Mouse (Mus musculus) regulatory T cell (primary cell): ENCODE data around the gene Acer2.
"Not testable (repeated sequence)": the region's sequence is repeated elsewhere in the genome, so short reads cannot be mapped to it uniquely, and the experiment has no call there.

Source experiments
- in situ Hi-C: fragments of 300-600 bp; cut with MboI, MseI; formaldehyde crosslinking; loops from one replicate; pipeline ENCODE4 v1.15.1; 2025; ENCODE audit warnings: high pct_unique_total_duplicates

Gene Acer2

GRCm38 (mm10) chr4:86874146-86874847, at the start of gene Acer2:
Gene Acer2, plus strand, starts transcription at chr4:86874396.
- in situ Hi-C loops: no loop called here

DNA sequence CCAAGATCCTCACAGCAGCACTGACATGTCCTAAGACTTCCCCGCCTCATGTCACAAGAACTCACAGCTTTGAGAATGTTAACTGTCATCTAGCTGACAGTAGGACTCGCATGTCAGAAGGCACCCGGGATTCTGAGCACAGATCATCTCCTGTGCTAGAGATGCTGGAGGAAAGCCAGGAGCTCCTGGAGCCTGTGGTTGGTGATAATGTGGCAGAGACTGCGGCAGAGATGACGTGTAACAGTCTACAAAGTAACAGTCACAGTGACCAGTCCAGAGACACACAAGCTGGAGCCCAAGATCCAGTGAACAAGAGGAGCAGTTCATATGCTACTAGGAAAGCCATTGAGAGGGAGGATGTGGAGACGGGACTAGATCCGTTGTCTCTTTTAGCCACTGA, 49.1 kb upstream of the Acer2 start:
- in situ Hi-C loops: no loop called here

- in situ Hi-C loops: no loop called here
Observed at GRCm38 (mm10) chr4:86831896-86832295, 42.3 kb upstream of the Acer2 start.

DNA sequence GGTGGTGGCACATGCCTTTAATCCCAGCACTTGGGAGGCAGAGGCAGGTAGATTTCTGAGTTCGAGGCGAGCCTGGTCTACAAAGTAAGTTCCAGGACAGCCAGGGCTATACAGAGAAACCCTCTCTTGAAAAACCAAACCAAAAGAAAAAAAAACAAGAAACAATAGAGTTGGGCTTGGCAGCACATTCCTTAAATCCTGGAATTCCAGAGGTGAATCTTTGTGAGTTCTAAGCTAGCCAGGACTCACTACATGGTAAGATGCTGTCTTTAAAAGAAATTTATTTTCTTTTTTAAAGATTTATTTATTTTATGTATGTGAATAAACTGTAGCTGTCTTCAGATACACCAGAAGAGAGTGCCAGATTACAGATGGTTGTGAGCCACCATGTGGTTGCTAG, 33.1 kb upstream of the Acer2 start:
- in situ Hi-C loops: not testable (repeated sequence)

DNA sequence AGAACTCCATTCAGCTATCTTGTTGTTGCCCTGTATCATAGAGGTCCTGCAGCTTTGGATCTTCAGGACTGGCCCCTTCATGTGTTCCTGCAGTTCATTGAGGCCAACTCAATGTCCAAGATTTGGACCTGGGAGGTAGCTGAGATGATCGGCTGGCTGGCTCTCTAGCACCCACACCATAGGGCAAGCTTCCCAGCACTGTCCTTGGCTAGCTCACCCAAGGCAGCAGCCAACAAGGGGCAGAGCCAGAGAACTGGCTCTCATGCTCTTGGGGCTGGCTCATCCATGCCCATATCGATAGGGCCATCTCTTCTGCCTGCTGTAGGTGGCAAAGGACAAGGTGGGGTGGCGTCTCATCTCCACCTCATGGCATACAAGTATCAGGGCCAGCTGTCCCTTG, 28.8 kb upstream of the Acer2 start:
- in situ Hi-C loops: no loop called here

DNA sequence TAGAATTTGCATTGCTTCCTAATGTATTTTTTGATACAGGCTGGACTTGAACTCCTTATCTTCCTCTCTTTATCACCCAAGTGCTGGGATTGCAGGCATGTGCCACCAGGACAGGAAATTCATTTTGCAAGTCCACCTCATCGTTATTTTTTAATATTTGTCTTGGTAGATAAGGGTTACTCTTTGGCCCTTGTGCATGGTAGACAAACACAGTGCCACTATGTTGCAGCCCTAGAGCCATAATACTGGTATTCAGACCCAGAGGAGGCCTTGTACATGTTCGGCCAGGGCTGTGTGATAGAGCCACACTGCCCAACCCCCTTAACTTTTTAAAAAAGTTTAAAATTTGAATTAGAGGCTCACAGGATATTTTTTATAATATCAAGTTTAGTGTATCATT, 26.9 kb upstream of the Acer2 start:
- in situ Hi-C loops: no loop called here

- in situ Hi-C loops: loop anchor here (10.0 kb wide), 1 partner anchor 277 kb away; the partner anchor contains the start of gene Rraga
Observed at GRCm38 (mm10) chr4:86851331-86851730, 22.9 kb upstream of the Acer2 start.

- in situ Hi-C loops: loop anchor here (10.0 kb wide), 1 partner anchor 277 kb away; the partner anchor contains the start of gene Rraga
Observed at GRCm38 (mm10) chr4:86852018-86852417, 22.2 kb upstream of the Acer2 start.

GRCm38 (mm10) chr4:86852813-86853590, 21.2 kb upstream of the Acer2 start:
- in situ Hi-C loops: loop anchor here (10.0 kb wide), 1 partner anchor 278 kb away; the partner anchor contains the start of gene Rraga

DNA sequence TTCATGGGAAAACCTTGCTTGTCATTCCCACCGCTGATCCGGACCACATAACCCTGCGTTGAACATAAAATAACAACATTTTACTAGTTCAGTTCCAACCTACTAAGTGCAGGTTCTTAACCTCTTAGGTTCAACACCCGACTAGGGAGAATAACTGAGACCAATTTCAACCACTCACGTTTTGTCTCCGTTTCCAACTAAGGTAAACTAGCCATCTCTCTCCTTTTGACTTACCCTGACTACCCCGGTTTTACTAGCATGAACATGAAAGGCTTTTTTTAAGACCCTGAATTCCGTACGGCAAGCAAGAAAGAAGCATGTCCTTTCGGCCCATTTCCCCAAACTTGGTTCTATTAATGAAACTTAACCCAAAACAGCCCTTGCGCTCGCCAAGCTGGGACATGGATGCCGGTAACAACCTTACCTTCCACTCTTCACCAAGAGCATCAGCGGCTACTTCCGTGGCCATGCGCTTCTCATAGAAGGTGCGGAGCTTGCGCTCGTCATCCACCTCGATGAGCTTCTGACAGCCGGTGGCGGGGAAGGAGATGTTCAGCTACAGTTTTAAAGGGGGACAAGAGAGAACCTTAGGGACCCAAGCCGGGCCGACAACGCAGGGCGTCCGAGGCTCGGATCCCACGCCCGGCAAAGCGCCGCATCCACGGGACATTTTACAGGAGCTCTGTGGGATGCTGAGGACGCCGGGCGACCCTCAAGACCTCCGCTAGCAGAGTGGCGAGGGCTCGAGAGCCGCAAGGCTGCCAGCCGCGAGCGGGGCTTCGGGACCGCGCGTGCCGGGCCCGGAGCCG, 17.7 kb upstream of the Acer2 start:
- in situ Hi-C loops: loop anchor here (10.0 kb wide), 1 partner anchor 282 kb away; the partner anchor contains the start of gene Rraga

DNA sequence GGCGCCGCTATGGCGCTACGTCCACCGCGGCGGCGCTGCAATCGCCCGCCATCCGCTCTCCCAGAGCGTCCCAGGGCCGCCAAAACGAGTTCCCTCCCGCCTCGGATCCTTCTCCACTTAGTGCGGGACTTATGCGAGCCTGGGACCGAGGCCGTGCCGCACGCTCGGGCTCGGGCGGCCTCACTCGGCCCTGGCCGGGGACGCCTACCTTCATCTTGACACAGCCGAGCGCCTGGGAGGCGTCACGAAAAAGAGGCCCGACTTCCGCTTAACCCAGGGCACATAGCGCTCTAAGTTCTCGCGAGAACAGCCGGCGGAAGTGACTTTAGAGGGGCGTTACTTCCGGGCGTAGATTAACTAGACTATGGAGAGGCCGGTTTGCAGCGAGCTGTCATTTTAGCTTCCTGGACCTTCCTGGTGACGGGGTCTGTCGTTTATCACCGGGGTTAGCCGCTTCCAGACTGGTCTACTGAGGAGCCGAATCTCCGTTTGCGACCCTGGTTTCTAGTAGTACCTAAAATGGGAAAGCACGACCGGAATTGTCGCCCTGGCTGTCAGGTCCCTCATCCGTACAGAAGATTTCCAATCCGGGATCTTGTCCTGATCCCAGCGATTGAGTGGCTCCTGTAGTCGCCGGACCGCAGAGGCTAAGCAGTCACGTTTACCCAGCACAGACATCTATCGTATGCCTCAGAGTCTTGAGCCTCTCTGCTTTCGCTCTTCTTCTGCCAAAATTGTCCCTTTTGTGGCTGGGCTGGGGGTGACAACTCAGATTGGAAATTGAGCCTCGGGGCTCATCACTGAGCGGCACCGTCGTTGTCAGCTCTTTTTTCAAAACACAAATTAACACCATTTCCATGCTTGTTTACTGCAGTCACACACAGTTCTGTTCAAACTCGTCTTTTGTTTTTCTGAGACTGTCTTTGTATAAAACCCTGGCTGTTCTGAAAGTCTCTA, 16.8 kb upstream of the Acer2 start, which contains the start of gene Rps6:
TSS of gene Rps6 (minus strand) at position 300 of the 957 bp plus-strand sequence.
- in situ Hi-C loops: loop anchor here (10.0 kb wide), 1 partner anchor 283 kb away; the partner anchor contains the start of gene Rraga

DNA sequence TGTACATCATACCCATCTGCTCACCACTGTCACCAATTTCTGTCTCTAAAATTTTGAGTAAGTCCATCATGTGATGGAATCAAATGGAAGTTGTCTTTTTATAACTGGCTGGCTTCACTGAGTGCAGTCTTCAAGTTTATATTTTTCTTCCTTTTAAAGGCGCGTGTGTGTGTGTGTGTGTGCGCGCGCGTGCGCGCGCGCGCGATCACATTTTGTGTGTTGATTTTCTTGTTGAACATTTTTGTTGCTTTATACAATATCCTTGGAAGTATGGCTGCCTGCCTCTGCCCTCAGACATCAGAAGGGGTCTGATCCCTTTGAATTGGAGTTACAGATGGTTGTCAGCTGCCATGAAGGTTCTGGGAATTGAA, 16.1 kb upstream of the Acer2 start:
- in situ Hi-C loops: loop anchor here (10.0 kb wide), 1 partner anchor 283 kb away; the partner anchor contains the start of gene Rraga

DNA sequence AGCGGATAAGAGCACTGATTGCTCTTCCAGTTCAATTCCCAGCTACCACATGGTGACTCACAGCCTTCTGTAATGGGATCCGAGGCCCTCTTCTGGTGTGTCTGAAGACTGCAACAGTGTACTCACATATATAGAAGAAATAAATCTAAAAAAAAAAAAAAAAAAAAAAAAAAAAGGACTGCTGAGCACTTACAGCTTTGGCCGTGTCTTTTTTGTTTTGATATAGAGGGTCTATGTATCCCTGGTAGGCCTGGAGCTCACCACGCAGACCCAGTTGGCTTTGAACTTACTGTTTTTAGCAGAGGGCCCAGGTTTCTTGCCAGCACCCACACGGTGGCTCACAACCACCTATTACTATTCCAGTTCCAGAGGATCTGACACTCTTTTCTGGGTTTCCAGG, 10.1 kb upstream of the Acer2 start:
- in situ Hi-C loops: no loop called here

DNA sequence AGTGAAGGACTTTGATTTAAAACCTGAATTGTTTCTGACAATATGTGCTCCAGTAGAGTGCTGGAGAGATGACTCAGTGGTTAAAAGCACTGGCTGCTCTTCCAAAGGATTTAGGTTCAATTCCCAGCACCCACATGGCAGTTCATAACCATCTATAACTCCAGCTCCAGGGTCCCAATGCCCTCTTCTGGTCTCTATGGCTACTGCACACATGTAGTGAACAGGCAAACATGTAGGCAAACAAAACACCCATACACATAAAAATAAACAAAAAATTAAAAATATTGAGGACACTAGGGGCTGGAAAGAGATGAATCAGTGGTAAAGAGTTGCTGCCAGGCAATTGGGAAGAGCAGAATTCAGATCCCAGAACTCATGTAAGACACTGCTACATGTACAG, 2.2 kb upstream of the Acer2 start:
- in situ Hi-C loops: no loop called here

DNA sequence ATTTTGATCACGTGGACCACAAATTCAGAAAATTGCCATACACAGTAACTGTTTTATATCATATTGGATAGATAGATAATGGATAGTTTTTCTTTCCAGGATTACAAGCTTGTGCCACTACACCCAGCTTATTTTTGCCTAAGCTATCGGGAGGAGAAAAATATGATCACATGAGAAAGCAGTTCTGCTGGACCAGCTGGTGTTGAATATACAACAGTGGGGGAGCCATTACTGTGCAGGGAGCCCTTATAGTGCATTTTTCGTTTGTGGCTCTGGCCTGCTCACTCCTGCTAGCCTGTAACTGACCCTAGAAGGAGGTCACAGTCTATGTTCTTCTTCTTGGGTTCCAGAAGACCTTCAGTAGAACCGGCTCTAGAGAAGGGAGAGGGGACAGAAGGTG, 1.1 kb upstream of the Acer2 start:
- in situ Hi-C loops: no loop called here

DNA sequence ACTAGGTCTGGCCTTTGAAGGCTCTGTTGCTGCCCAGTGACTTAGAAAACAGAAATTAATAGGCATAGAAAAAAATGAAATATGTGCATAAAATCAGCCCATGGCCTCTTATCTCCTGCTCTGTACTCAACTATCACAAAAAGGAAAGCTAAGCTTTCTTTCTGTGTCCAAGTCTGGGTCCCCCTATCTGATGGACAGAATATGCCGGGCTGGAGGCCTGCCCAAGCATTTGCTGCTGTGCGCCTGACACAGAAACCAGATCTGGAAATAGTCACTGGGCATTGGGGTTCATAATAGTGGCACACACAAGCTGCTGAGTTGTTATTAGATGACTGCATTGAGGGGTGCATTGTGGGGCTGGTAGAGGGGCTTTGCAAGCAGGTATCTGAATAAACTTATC, 5.3 kb downstream of the Acer2 start:
- in situ Hi-C loops: no loop called here

- in situ Hi-C loops: no loop called here
Observed at GRCm38 (mm10) chr4:86881178-86881577, 7.0 kb downstream of the Acer2 start.

DNA sequence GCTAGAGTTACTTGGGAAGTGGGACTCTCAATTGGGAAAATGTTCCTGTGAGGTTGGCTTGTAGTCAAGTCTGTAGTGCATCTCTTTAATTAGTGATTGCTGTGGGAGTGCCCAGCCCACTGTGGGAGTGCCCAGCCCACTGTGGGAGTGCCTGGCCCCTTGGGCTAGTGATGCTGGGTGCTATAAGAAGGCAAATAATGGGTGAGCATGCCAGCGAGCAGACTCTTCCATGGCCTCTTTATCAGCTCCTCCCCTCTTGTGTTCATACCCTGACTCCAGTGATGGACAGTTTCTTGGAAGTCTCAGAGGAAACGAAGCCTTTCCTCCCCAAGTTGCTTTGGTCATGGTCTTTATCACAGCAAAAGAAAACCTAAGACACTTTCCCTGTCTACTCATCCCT, 8.2 kb downstream of the Acer2 start:
- in situ Hi-C loops: no loop called here

- in situ Hi-C loops: no loop called here
Observed at GRCm38 (mm10) chr4:86884945-86885344, 10.7 kb downstream of the Acer2 start.

DNA sequence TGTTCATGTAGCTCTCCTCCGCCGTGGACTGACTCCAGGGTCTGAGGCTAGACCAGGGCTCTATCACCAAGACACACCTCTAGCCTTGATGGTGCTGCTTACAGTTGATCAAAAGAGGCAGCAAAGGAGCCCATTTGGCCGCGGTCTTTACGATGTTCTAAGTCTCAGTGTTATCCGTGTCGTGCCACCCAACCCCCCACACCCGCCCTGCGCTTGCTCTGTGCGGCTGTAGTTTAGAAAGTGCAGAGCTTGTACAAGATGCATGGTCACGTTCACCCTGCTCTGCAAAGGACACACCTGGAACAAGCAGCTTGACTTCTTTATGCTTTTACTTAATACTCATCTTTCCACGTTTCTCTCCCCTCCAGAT, 11.6 kb downstream of the Acer2 start:
- in situ Hi-C loops: no loop called here
